ENCODE assay signal across 24 mouse cellular contexts in the genomic region with DNA sequence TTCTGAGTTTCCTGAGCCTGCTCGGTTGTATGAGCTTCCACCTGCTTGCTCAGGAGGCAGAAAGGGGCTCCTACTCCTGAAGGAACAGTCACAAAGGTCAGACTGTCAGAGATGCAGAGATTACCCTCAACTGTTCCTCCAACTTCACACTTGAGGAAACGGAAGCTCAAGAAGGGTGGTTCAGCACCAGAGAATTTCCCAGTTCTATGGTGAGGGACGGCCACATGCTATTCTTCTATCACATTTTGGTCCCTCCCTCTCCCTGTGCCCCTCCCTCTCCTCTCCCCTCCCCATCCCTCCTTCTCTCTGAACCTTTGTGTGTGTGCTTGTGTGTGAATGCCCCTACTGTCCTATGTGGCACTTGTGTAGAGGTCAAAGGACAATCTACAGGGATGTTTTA.
A peak's percentile ranks its signal among the peaks of the same experiment; 100 is the strongest.
DNase-seq lines count a peak whose midpoint lies in the region; ATAC-seq and TF ChIP-seq lines count a peak whose summit lies in the region.
"Had no signal": no experiment of that assay in that cellular context is flagged by ENCODE, and none has a peak within 500 bp of the region (broad histone marks: within the 10 kb centered on the region; RNA-seq: fewer than 3 reads in every experiment).

No protein-coding gene starts in this region.

- no peak overlapping the region for H3K9ac ChIP-seq in forebrain, embryonic 11.5 days (ENCODE audit: low read length)
- no peak overlapping the region for H3K9ac ChIP-seq in forebrain, embryonic 12.5 days
- H3K9ac ChIP-seq in midbrain, postnatal 0 days (replicated peaks; ENCODE audit: low read length, poor library complexity, severe bottlenecking): no peak overlapping the region
- H3K9ac ChIP-seq: embryonic facial prominence, embryonic 12.5 days; embryonic facial prominence, embryonic 15.5 days; forebrain, embryonic 13.5 days; heart, embryonic 12.5 days; heart, embryonic 15.5 days; hindbrain, embryonic 14.5 days had no signal

- no peak for TF ChIP-seq CTCF in midbrain, postnatal 0 days (IDR thresholded peaks at IDR 0.05)

- WGBS in forebrain, embryonic 11.5 days: 54% methylated on average over 3 of the region's 3 CpGs
- WGBS in forebrain, embryonic 12.5 days: 51% methylated on average over 3 of the region's 3 CpGs
- WGBS in heart, embryonic 10.5 days: 37% methylated on average over 3 of the region's 3 CpGs
- WGBS in midbrain, embryonic 10.5 days: 44% methylated on average over 3 of the region's 3 CpGs
- WGBS in midbrain, postnatal 0 days: 57% methylated on average over 3 of the region's 3 CpGs

- H3K9me3 ChIP-seq in forebrain, embryonic 11.5 days (ENCODE audit: control insufficient read depth, low read length): no peaks in the 10 kb centered on the region
- no peaks in the 10 kb centered on the region for H3K9me3 ChIP-seq in forebrain, embryonic 12.5 days
- H3K9me3 ChIP-seq in heart, embryonic 10.5 days: no peaks in the 10 kb centered on the region
- H3K9me3 ChIP-seq in midbrain, embryonic 10.5 days (replicated peaks): no peaks in the 10 kb centered on the region
- no peaks in the 10 kb centered on the region for H3K9me3 ChIP-seq in midbrain, postnatal 0 days (ENCODE audit: low read length)
- H3K9me3 ChIP-seq: embryonic facial prominence, embryonic 12.5 days; embryonic facial prominence, embryonic 15.5 days; forebrain, embryonic 13.5 days; heart, embryonic 12.5 days; heart, embryonic 15.5 days had no signal

- peak; percentile 39 for DNase-seq in forebrain, embryonic 11.5 days (ENCODE audit: low spot score)
- peak; percentile 45 for DNase-seq in heart, embryonic 10.5 days (ENCODE audit: low spot score)
- DNase-seq in heart, adult 18-20 months: no peak
- no peak for DNase-seq in midbrain, embryonic 10.5 days (ENCODE audit: low spot score)
- no peak for DNase-seq in midbrain, postnatal 0 days (ENCODE audit: low spot score)
- peak; percentile 34 for DNase-seq in testis, postnatal 10 days (ENCODE audit: low spot score)
- DNase-seq in testis, postnatal 14 days (ENCODE audit: low spot score): no peak
- DNase-seq: adrenal gland, adult 2 months; adrenal gland, postnatal 14 days; cerebellum, adult 11 months; cerebellum, adult 9-11 months; cerebellum, postnatal 25 days; gastrocnemius, postnatal 25 days; heart, postnatal 10 days; heart, postnatal 4 days had no signal

- no peak overlapping the region for H3K4me3 ChIP-seq in forebrain, embryonic 11.5 days (ENCODE audit: low read depth, low read length)
- H3K4me3 ChIP-seq in forebrain, embryonic 12.5 days (replicated peaks): no peak overlapping the region
- H3K4me3 ChIP-seq in heart, embryonic 10.5 days: no peak overlapping the region
- no peak overlapping the region for H3K4me3 ChIP-seq in midbrain, embryonic 10.5 days
- no peak overlapping the region for H3K4me3 ChIP-seq in midbrain, postnatal 0 days (ENCODE audit: low read depth, low read length)
- H3K4me3 ChIP-seq: embryonic facial prominence, embryonic 12.5 days; embryonic facial prominence, embryonic 15.5 days; forebrain, embryonic 13.5 days; heart, embryonic 12.5 days; heart, embryonic 15.5 days had no signal

- H3K36me3 ChIP-seq in forebrain, embryonic 11.5 days (ENCODE audit: control insufficient read depth, insufficient read depth, low read length): no peaks in the 10 kb centered on the region
- H3K36me3 ChIP-seq in forebrain, embryonic 12.5 days (replicated peaks): no peaks in the 10 kb centered on the region
- H3K36me3 ChIP-seq in heart, embryonic 10.5 days: no peaks in the 10 kb centered on the region
- no peaks in the 10 kb centered on the region for H3K36me3 ChIP-seq in midbrain, embryonic 10.5 days
- no peaks in the 10 kb centered on the region for H3K36me3 ChIP-seq in midbrain, postnatal 0 days (ENCODE audit: insufficient read depth, low read length)
- H3K36me3 ChIP-seq: embryonic facial prominence, embryonic 12.5 days; embryonic facial prominence, embryonic 15.5 days; heart, embryonic 12.5 days; heart, embryonic 15.5 days had no signal

- H3K4me2 ChIP-seq in forebrain, embryonic 11.5 days (ENCODE audit: low read depth, low read length, severe bottlenecking): no peak overlapping the region
- H3K4me2 ChIP-seq in forebrain, embryonic 12.5 days: no peak overlapping the region
- no peak overlapping the region for H3K4me2 ChIP-seq in midbrain, postnatal 0 days (ENCODE audit: low read depth, low read length, poor library complexity, severe bottlenecking)
- H3K4me2 ChIP-seq: embryonic facial prominence, embryonic 12.5 days; embryonic facial prominence, embryonic 15.5 days; forebrain, embryonic 13.5 days; heart, embryonic 12.5 days; heart, embryonic 15.5 days; hindbrain, embryonic 14.5 days had no signal

- no peak overlapping the region for H3K27ac ChIP-seq in forebrain, embryonic 11.5 days (ENCODE audit: low read depth, low read length)
- no peak overlapping the region for H3K27ac ChIP-seq in forebrain, embryonic 12.5 days
- no peak overlapping the region for H3K27ac ChIP-seq in heart, embryonic 10.5 days
- H3K27ac ChIP-seq in midbrain, embryonic 10.5 days (replicated peaks): 0 out of 2 replicates have a peak overlapping the region, but pooled peaks have one; percentile 2
- H3K27ac ChIP-seq in midbrain, postnatal 0 days (ENCODE audit: low read depth, low read length): no peak overlapping the region
- H3K27ac ChIP-seq: embryonic facial prominence, embryonic 12.5 days; embryonic facial prominence, embryonic 15.5 days; forebrain, embryonic 13.5 days; heart, embryonic 15.5 days; hindbrain, embryonic 14.5 days; hindbrain, postnatal 0 days had no signal

- no peak for ATAC-seq in forebrain, embryonic 11.5 days (replicated peaks; ENCODE audit: low FRiP score)
- no peak for ATAC-seq in forebrain, embryonic 12.5 days (ENCODE audit: low FRiP score)
- ATAC-seq in midbrain, postnatal 0 days (ENCODE audit: low FRiP score): no peak
- ATAC-seq: forebrain, embryonic 13.5 days; hindbrain, postnatal 0 days; inflammation-experienced regulatory T-cells, adult 6 months had no signal

- no peaks in the 10 kb centered on the region for H3K27me3 ChIP-seq in forebrain, embryonic 11.5 days (ENCODE audit: control insufficient read depth, insufficient read depth, low read length)
- no peaks in the 10 kb centered on the region for H3K27me3 ChIP-seq in forebrain, embryonic 12.5 days
- 0 out of 2 replicates have a peak, but pooled peaks cover 4% of the 10 kb centered on the region for H3K27me3 ChIP-seq in heart, embryonic 10.5 days (ENCODE audit: insufficient read depth, poor library complexity, severe bottlenecking)
- H3K27me3 ChIP-seq in midbrain, embryonic 10.5 days (ENCODE audit: low read depth, poor library complexity, severe bottlenecking): no peaks in the 10 kb centered on the region
- no peaks in the 10 kb centered on the region for H3K27me3 ChIP-seq in midbrain, postnatal 0 days (ENCODE audit: insufficient read depth, low read length)
- H3K27me3 ChIP-seq: embryonic facial prominence, embryonic 12.5 days; embryonic facial prominence, embryonic 15.5 days; heart, embryonic 12.5 days; heart, embryonic 15.5 days had no signal

- H3K4me1 ChIP-seq in forebrain, embryonic 11.5 days (replicated peaks; ENCODE audit: control insufficient read depth, insufficient read depth, low read length): no peaks in the 10 kb centered on the region; the same call in 1 of the 2 replicates
- peaks cover 21% of the 10 kb centered on the region for H3K4me1 ChIP-seq in forebrain, embryonic 12.5 days
- peaks cover 15% of the 10 kb centered on the region; the same call in 1 of the 2 replicates for H3K4me1 ChIP-seq in heart, embryonic 10.5 days
- H3K4me1 ChIP-seq in midbrain, embryonic 10.5 days: peaks cover 25% of the 10 kb centered on the region
- H3K4me1 ChIP-seq in midbrain, postnatal 0 days (ENCODE audit: insufficient read depth, low read length): no peaks in the 10 kb centered on the region; the same call in 1 of the 2 replicates
- H3K4me1 ChIP-seq: embryonic facial prominence, embryonic 12.5 days had no signal

Comparison
In these comparisons a context has a peak if more than half of its experiments do, and no peak if none do; other contexts are left out.
1. DNase-seq: peak in forebrain, embryonic 11.5 days (single experiment), heart, embryonic 10.5 days (single experiment) and testis, postnatal 10 days (single experiment); none in heart, adult 18-20 months (0 of 2), midbrain, embryonic 10.5 days (single experiment), midbrain, postnatal 0 days (single experiment) and testis, postnatal 14 days (single experiment).